Mouse (Mus musculus): ENCODE results near the gene Zswim9. TPM values are rescaled to one million over a fixed set of nuclear protein-coding genes. Genes with fewer than 3 reads are reported as not detected.

Gene Zswim9
- 12.0 TPM for polyA plus RNA-seq (2021)

- no peaks in the 10 kb centered on the region for H3K27me3 ChIP-seq
- POLR2A ChIA-PET = interaction anchor here (1.6 kb wide), 1 partner anchor 12 kb away, joined by 6 read pairs; no protein-coding TSS in a partner anchor
- TF ChIP-seq CTCF (IDR thresholded peaks at IDR 0.05) = no peak
- DNase-seq (ENCODE audit: low read depth, low spot score) = peak; percentile 49
- ATAC-seq = peak; percentile 97
- in situ Hi-C loops (cut with MboI; ENCODE audit: low pct_unique_long_range_greater_than_20kb) = loop anchor here (10.0 kb wide), 1 partner anchor 224 kb away; the partner anchor contains the start of gene Mzf1
- CTCF ChIA-PET = interaction anchor here (3.1 kb wide), 1 partner anchor 10 kb away, joined by 12 read pairs; no protein-coding TSS in a partner anchor
These were observed at the start of gene Zswim9 for GRCm38 (mm10) chr7:13278308-13278891. Gene Zswim9 (minus strand): TSS chr7:13278721.

GRCm38 (mm10) chr7:13324316-13324715 is 45.8 kb upstream of the Zswim9 start, which contains the start of gene Pla2g4c:
Gene Pla2g4c (plus strand): TSS chr7:13324655.
- in situ Hi-C loops (cut with MboI; ENCODE audit: low pct_unique_long_range_greater_than_20kb) = no loop called here
- ATAC-seq (no peak), DNase-seq (ENCODE audit: low read depth, low spot score) (no peak)
- H3K27me3 ChIP-seq = no peaks in the 10 kb centered on the region
- ChIA-PET POLR2A (no interaction called here), CTCF (interaction anchor here (1.0 kb wide), 1 partner anchor 187 kb away, joined by 3 read pairs; no protein-coding TSS in a partner anchor)
- no peak for TF ChIP-seq CTCF (IDR thresholded peaks at IDR 0.05)

GRCm38 (mm10) chr7:13321424-13321823 is 42.9 kb upstream of the Zswim9 start:
- in situ Hi-C loops (cut with MboI; ENCODE audit: low pct_unique_long_range_greater_than_20kb) = no loop called here
- POLR2A ChIA-PET = no interaction called here

GRCm38 (mm10) chr7:13314095-13314597 is 35.6 kb upstream of the Zswim9 start:
- ChIA-PET POLR2A (interaction anchor here (0.7 to 1.1 kb wide), 3 partner anchors 11 to 34 kb away, joined by 3 read pairs; no protein-coding TSS in a partner anchor), CTCF (interaction anchor here (0.8 to 1.5 kb wide), 5 partner anchors 10 to 197 kb away, joined by 3 to 7 read pairs (median 3); no protein-coding TSS in a partner anchor)
- TF ChIP-seq CTCF (IDR thresholded peaks at IDR 0.05) = no peak
- H3K27me3 ChIP-seq = no peaks in the 10 kb centered on the region
- peak; percentile 64 for DNase-seq (ENCODE audit: low read depth, low spot score)
- in situ Hi-C loops (cut with MboI; ENCODE audit: low pct_unique_long_range_greater_than_20kb) = no loop called here
- peak; percentile 90 for ATAC-seq

More at GRCm38 (mm10) chr7:13321424-13321823, 42.9 kb upstream of the Zswim9 start:
- TF ChIP-seq CTCF (IDR thresholded peaks at IDR 0.05) = no peak
- CTCF ChIA-PET = no interaction called here
- ATAC-seq (no peak), DNase-seq (ENCODE audit: low read depth, low spot score) (no peak)
- no peaks in the 10 kb centered on the region for H3K27me3 ChIP-seq

GRCm38 (mm10) chr7:13311401-13311800 is 32.9 kb upstream of the Zswim9 start:
- TF ChIP-seq CTCF (IDR thresholded peaks at IDR 0.05) = no peak
- H3K27me3 ChIP-seq = no peaks in the 10 kb centered on the region
- in situ Hi-C loops (cut with MboI; ENCODE audit: low pct_unique_long_range_greater_than_20kb) = no loop called here
- DNase-seq (ENCODE audit: low read depth, low spot score) (no peak), ATAC-seq (no peak)
- ChIA-PET POLR2A (no interaction called here), CTCF (interaction anchor here (0.7 to 1.0 kb wide), 2 partner anchors 16 to 19 kb away, joined by 3 to 5 read pairs; no protein-coding TSS in a partner anchor)

GRCm38 (mm10) chr7:13310493-13311199 is 32.1 kb upstream of the Zswim9 start:
- no peak for TF ChIP-seq CTCF (IDR thresholded peaks at IDR 0.05)
- in situ Hi-C loops (cut with MboI; ENCODE audit: low pct_unique_long_range_greater_than_20kb) = no loop called here
- CTCF ChIA-PET = interaction anchor here (1.0 to 1.2 kb wide), 2 partner anchors 16 to 23 kb away, joined by 4 to 5 read pairs; no protein-coding TSS in a partner anchor
- no peak for DNase-seq (ENCODE audit: low read depth, low spot score)
- no peaks in the 10 kb centered on the region for H3K27me3 ChIP-seq
- no peak for ATAC-seq
- POLR2A ChIA-PET = no interaction called here

- ChIA-PET POLR2A (no interaction called here), CTCF (no interaction called here)
- no peaks in the 10 kb centered on the region for H3K27me3 ChIP-seq
- in situ Hi-C loops (cut with MboI; ENCODE audit: low pct_unique_long_range_greater_than_20kb) = no loop called here
- ATAC-seq (no peak), DNase-seq (ENCODE audit: low read depth, low spot score) (no peak)
- TF ChIP-seq CTCF (IDR thresholded peaks at IDR 0.05) = no peak
These were observed 30.9 kb upstream of the Zswim9 start for GRCm38 (mm10) chr7:13309407-13309806.

- DNase-seq (ENCODE audit: low read depth, low spot score) = no peak
- ChIA-PET CTCF (interaction anchor here (1.0 kb wide), 1 partner anchor 11 kb away, joined by 3 read pairs; no protein-coding TSS in a partner anchor), POLR2A (interaction anchor here (1.0 kb wide), 1 partner anchor 10 kb away, joined by 3 read pairs; no protein-coding TSS in a partner anchor)
- no peaks in the 10 kb centered on the region for H3K27me3 ChIP-seq
- no peak for ATAC-seq
- no peak for TF ChIP-seq CTCF (IDR thresholded peaks at IDR 0.05)
- in situ Hi-C loops (cut with MboI; ENCODE audit: low pct_unique_long_range_greater_than_20kb) = no loop called here
These were observed 24.9 kb upstream of the Zswim9 start for GRCm38 (mm10) chr7:13303372-13303771.

- in situ Hi-C loops (cut with MboI; ENCODE audit: low pct_unique_long_range_greater_than_20kb) = no loop called here
- no peaks in the 10 kb centered on the region for H3K27me3 ChIP-seq
- CTCF ChIA-PET = no interaction called here
- ATAC-seq = no peak
- no peak for TF ChIP-seq CTCF (IDR thresholded peaks at IDR 0.05)
- POLR2A ChIA-PET = interaction anchor here (1.0 kb wide), 1 partner anchor 11 kb away, joined by 3 read pairs; no protein-coding TSS in a partner anchor
- DNase-seq (ENCODE audit: low read depth, low spot score) = no peak
These were observed 24.3 kb upstream of the Zswim9 start for GRCm38 (mm10) chr7:13302780-13303179.

GRCm38 (mm10) chr7:13301643-13302042 is 23.1 kb upstream of the Zswim9 start:
- ChIA-PET POLR2A (no interaction called here), CTCF (no interaction called here)
- in situ Hi-C loops (cut with MboI; ENCODE audit: low pct_unique_long_range_greater_than_20kb) = no loop called here
- no peak for DNase-seq (ENCODE audit: low read depth, low spot score)
- no peak for ATAC-seq
- no peak for TF ChIP-seq CTCF (IDR thresholded peaks at IDR 0.05)
- no peaks in the 10 kb centered on the region for H3K27me3 ChIP-seq

Measured in Patski (cell line).